Mouse (Mus musculus) liver, embryonic 14.5 days (tissue): ENCODE measurements at regions not wholly inside any gene's neighbourhood (a gene's known extent, or its start where the extent isn't known, plus 50 kb on each side); places are given as distances from the start of the nearest gene placed in this dataset.

Experiments used
- CTCF ChIP-seq: IDR thresholded peaks from 2 replicates; pipeline ENCODE4 v1.5.1; 2016; ENCODE audit warnings: antibody characterized with exemption, low read depth, control low read depth
- EP300 ChIP-seq: IDR thresholded peaks from 2 replicates; pipeline ENCODE4 v1.6.1; 2016; ENCODE audit warnings: antibody characterized with exemption, low read depth

DNA sequence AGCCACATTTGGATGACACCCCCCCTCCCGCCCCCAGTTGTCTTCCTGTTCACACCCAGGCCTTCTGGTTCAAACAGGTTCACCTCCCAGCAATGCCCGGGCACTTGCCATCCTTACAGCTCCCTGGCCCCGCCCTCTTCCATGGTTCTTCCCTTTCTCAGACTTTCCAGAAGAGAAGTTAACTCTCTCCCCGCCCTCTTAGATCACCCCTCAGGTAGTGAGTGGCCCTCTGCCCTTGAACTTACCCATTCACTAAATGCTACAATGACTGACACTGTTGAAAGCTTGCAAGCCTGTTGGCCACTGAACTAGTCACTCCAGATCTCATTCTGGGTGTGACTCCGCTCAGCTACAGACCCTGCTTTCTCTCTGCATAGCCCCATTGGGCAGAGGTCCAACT is 99.1 kb downstream of the Btc start:
- TF ChIP-seq CTCF (no peak), EP300 (no peak)
